Mouse (Mus musculus): ENCODE measurements at regions not wholly inside any gene's neighbourhood (a gene's known extent, or its start where the extent isn't known, plus 50 kb on each side); places are given as distances from the start of the nearest gene placed in this dataset.

DNA sequence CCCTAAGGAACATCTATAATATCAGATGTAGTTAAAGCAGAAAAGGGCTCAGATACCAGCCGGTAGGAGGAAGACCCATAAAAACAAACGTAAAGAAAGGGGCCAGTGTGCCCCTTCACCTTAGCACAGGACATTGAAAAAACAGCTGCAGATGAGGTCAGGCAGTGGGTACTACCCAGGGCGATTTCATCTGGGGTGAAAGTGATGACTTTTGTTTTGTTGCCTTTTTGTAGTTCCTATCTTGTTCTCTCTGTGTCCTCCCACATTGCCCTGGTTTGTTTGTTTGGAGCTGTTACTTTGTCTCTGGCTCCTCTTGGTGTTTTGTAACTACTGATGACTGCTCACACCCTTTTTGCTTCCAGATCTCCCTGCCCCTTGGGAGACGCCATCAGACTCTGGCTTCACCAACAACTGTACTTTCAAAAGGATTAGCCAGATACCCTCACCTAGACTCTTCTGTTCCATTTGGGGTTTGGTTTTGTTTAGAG lies 383.4 kb downstream of the Atp6ap1l start:
- Histone ChIP-seq H3K4me3 (replicated peaks) (no peak overlapping the region), H3K27ac (peak overlapping the region; percentile 57), H3K9ac (replicated peaks) (no peak overlapping the region), H3K4me2 (no peak overlapping the region), H3K9me3 (no peaks in the 10 kb centered on the region), H3K27me3 (no peaks in the 10 kb centered on the region), H3K36me3 (no peaks in the 10 kb centered on the region), H3K4me1 (replicated peaks) (peaks cover 12% of the 10 kb centered on the region; the same call in 1 of the 2 replicates)
- WGBS: 25% methylated on average over 4 of the region's 4 CpGs
- ATAC-seq (ENCODE audit: insufficient number of reproducible peaks, insufficient read depth, low FRiP score, low TSS enrichment, low read depth): peak; percentile 68; the same call in 1 of the 2 replicates

DNA sequence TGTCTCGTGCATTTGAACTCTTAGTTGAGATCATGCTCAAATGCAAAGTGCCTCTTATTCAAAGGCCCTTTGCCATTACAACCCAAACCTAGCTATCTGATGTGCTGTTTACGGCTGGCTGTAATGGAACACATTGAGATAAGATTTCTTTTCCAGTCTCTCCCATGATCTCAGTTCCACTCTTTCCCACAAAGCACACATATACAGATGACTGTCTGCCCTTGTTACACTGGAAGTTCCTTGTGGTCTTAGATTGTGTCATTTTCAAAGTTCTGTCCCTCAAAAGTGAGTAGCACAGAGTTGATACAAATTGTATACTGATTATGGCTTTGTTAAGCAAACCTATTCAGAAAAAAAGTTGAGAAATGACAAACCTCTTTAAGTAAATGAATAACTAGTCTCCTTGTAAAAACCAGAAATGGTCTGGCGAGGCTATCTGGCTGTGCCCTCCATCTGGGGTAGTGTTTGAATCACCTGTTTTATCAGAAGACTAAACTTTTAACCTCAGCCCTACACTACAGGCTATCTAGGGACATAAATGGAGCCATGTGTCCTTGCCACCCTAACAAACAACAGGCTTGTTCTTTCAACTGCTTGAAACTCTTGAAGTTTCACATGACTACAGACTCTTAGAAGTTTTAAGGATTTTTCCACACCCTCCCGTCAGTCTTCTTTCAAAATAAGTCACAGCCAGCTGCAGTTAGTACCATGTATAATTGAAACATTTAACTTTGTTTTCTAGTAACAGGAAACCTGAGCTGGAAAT lies 384.0 kb downstream of the Atp6ap1l start:
- Histone ChIP-seq H3K36me3 (no peaks in the 10 kb centered on the region), H3K4me2 (no peak overlapping the region), H3K9me3 (no peaks in the 10 kb centered on the region), H3K27ac (peak overlapping the region; percentile 57), H3K4me1 (replicated peaks) (peaks cover 13% of the 10 kb centered on the region), H3K4me3 (replicated peaks) (no peak overlapping the region), H3K9ac (replicated peaks) (no peak overlapping the region), H3K27me3 (no peaks in the 10 kb centered on the region)
- 45% methylated on average over 4 of the region's 4 CpGs for WGBS
- ATAC-seq (ENCODE audit: insufficient number of reproducible peaks, insufficient read depth, low FRiP score, low TSS enrichment, low read depth): peak; percentile 81

DNA sequence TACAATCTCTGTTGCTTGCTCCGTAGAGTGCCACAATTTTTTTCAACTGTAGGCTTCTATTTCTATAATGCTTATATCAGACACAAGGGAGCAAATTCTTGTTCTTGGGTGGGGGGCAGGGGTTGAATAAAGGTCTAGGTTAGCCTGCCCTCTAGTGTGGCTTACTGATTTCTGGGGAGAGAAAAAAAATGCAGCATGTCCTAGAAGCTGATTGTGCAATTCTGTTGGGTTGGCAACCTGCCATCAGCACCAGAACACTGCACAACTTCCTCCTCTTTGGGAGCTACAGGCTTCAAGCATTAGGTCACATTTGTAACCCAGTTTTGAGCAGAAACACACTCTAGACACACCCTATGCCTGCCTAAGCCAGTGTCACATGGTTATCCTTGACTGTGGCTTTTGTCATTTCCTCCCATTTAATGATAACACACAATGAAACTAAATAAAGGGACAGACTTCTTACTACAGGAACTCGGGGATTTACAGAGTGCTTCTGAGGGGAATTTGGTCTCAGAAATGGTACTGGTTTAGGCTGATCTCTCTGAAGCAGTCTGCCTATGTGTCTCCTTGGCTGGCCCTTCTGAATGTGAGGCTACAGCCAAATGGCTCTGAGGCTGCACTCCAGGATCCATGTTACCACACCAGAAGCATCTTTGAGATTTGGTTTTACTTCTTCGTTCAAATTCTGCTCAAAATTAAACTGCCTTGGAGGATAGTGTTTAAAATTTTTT lies 389.2 kb downstream of the Atp6ap1l start:
- Histone ChIP-seq H3K36me3 (no peaks in the 10 kb centered on the region), H3K27me3 (no peaks in the 10 kb centered on the region), H3K9me3 (no peaks in the 10 kb centered on the region), H3K4me2 (no peak overlapping the region), H3K4me1 (replicated peaks) (peaks cover 7% of the 10 kb centered on the region), H3K9ac (replicated peaks) (no peak overlapping the region), H3K27ac (peak overlapping the region; percentile 75), H3K4me3 (replicated peaks) (no peak overlapping the region)
- ATAC-seq (ENCODE audit: insufficient number of reproducible peaks, insufficient read depth, low FRiP score, low TSS enrichment, low read depth): peak; percentile 75; the same call in 1 of the 2 replicates
- 62% methylated on average over 3 of the region's 3 CpGs for WGBS

DNA sequence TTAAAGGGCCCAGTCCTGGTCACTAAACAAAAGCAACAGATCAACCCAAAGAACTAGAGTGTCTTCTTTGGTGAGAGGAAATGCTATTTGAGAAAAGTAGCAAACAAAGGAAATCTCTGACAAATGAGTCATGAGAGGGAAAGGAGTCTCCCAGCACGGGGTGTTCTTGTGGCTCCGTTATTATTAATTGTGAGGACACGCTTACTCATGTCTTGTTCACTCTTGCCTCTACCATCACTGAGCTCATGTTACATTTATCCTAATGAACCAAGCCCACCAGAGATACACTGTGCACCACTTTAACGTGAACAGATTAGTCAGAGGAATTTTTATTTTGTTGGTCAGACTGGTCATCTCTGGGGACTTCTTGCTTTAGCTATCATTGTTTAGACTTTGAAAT lies 391.3 kb downstream of the Atp6ap1l start:
- no peaks in the 10 kb centered on the region for H3K27me3 ChIP-seq
- peaks cover 6% of the 10 kb centered on the region; the same call in 1 of the 2 replicates for H3K4me1 ChIP-seq (replicated peaks)
- no peak for ATAC-seq (ENCODE audit: insufficient number of reproducible peaks, insufficient read depth, low FRiP score, low TSS enrichment, low read depth)
- H3K27ac ChIP-seq: no peak overlapping the region
- WGBS: 78% methylated on average over 4 of the region's 4 CpGs
- H3K9ac ChIP-seq (replicated peaks): no peak overlapping the region
- no peak overlapping the region for H3K4me2 ChIP-seq
- no peak overlapping the region for H3K4me3 ChIP-seq (replicated peaks)
- H3K9me3 ChIP-seq: no peaks in the 10 kb centered on the region
- no peaks in the 10 kb centered on the region for H3K36me3 ChIP-seq

DNA sequence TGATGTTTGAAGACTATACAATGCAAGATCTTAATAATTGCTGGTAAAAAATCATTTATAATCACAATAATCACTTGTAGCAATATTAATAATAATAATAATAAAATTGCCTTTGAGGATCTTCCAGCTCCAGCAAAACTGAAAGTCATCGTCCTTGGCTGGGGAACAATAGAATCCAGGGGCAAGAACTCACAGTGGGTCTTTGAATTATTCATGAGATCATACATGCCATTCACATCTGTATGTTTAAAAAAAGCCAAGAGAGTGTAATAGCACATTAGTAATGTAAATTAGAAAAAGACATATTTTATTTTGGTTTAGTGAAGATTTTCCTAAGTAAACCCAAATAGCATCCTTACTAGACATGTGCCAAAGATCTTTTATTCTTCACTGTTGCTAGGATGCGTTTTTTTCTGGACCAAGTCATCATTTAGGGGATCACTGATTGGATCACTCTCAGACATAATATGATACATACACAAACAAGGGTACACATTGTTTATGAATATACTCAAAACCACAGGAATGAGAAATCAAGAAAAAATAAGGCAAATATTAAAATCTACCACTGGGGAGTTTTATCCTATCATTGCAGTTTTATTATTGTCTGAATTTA lies 392.3 kb downstream of the Atp6ap1l start:
- H3K4me1 ChIP-seq (replicated peaks): peaks cover 6% of the 10 kb centered on the region; the same call in 1 of the 2 replicates
- H3K4me3 ChIP-seq (replicated peaks): no peak overlapping the region
- ATAC-seq (ENCODE audit: insufficient number of reproducible peaks, insufficient read depth, low FRiP score, low TSS enrichment, low read depth): no peak
- H3K27ac ChIP-seq: no peak overlapping the region
- H3K9me3 ChIP-seq: no peaks in the 10 kb centered on the region
- H3K4me2 ChIP-seq: no peak overlapping the region
- 90% methylated on average over 2 of the region's 2 CpGs for WGBS
- H3K36me3 ChIP-seq: no peaks in the 10 kb centered on the region
- no peak overlapping the region for H3K9ac ChIP-seq (replicated peaks)
- no peaks in the 10 kb centered on the region for H3K27me3 ChIP-seq

DNA sequence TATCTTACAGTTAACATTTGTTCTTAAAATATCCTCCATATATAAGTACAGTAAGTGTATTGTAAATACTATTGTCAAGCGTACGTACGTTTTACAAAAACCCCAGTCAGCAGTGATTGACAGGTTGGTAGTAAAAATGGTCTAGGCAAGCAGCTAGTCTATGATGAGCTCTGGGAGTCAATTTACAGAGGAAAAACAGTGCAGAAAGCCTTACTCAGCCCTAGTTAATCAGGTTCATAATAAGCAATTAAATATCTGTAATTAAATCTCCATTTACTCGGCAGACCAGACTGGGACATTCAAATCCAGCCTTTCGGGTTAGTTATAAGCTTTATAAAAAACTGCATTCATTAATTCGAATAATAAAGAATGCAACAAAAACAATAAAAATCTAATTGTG lies 394.7 kb downstream of the Atp6ap1l start:
- H3K9ac ChIP-seq (replicated peaks): no peak overlapping the region
- no peak overlapping the region for H3K27ac ChIP-seq
- H3K27me3 ChIP-seq: no peaks in the 10 kb centered on the region
- H3K4me1 ChIP-seq (replicated peaks): no peaks in the 10 kb centered on the region
- H3K4me2 ChIP-seq: no peak overlapping the region
- no peak overlapping the region for H3K4me3 ChIP-seq (replicated peaks)
- 59% methylated on average over 6 of the region's 6 CpGs for WGBS
- no peaks in the 10 kb centered on the region for H3K36me3 ChIP-seq
- H3K9me3 ChIP-seq: no peaks in the 10 kb centered on the region
- ATAC-seq (ENCODE audit: insufficient number of reproducible peaks, insufficient read depth, low FRiP score, low TSS enrichment, low read depth): peak; percentile 17; the same call in 1 of the 2 replicates

DNA sequence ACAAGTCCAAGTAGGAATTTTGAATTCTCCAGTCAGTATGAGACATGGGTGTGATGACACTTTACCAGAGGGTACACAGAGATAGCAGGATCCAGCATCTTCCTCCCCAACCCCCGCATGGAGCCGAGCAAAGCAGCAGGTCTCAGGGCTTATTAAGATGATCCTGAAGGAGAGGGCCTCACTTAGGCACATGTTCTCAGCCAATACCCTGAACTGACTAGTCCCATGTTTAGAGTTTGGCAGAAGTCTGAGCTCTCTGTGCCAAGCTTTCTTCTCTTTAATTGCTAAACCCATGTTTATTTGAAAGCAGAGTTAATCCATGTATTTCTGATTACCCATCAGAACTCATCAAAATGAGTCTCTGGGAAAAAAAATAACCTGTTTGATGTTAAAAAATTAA lies 402.0 kb downstream of the Atp6ap1l start:
- no peaks in the 10 kb centered on the region for H3K36me3 ChIP-seq
- no peak overlapping the region for H3K4me3 ChIP-seq (replicated peaks)
- 72% methylated on average over 2 of the region's 2 CpGs for WGBS
- H3K27ac ChIP-seq: no peak overlapping the region; the same call in 1 of the 2 replicates
- H3K9ac ChIP-seq (replicated peaks): no peak overlapping the region
- no peak for ATAC-seq (ENCODE audit: insufficient number of reproducible peaks, insufficient read depth, low FRiP score, low TSS enrichment, low read depth)
- H3K4me1 ChIP-seq (replicated peaks): peaks cover 7% of the 10 kb centered on the region
- H3K27me3 ChIP-seq: no peaks in the 10 kb centered on the region
- H3K9me3 ChIP-seq: no peaks in the 10 kb centered on the region
- H3K4me2 ChIP-seq: no peak overlapping the region

DNA sequence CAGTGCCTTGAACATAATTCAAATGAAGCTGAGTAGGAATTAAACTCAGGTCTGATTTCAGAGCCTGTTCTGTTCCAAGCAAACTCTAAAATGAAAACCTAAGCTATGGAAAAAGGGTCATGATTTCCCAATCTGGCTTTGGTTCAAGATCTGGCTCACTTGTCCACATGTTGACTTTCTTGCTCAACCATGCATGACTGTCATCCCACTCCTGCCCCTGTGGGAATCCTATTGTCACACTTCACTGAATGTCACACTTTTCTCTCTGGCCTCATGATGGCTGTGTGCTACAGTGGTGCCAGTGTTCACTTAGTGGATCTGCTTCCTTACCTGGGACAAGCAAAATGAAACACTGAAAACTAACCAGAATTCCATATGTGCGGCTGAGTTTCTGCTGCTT lies 403.0 kb downstream of the Atp6ap1l start:
- no peaks in the 10 kb centered on the region for H3K27me3 ChIP-seq
- no peak for ATAC-seq (ENCODE audit: insufficient number of reproducible peaks, insufficient read depth, low FRiP score, low TSS enrichment, low read depth)
- no peak overlapping the region for H3K9ac ChIP-seq (replicated peaks)
- no peak overlapping the region for H3K4me3 ChIP-seq (replicated peaks)
- H3K27ac ChIP-seq: no peak overlapping the region; the same call in 1 of the 2 replicates
- no peaks in the 10 kb centered on the region for H3K36me3 ChIP-seq
- H3K9me3 ChIP-seq: no peaks in the 10 kb centered on the region
- H3K4me1 ChIP-seq (replicated peaks): peaks cover 16% of the 10 kb centered on the region
- H3K4me2 ChIP-seq: no peak overlapping the region
- WGBS: 80% methylated on average over 1 of the region's 1 CpGs

DNA sequence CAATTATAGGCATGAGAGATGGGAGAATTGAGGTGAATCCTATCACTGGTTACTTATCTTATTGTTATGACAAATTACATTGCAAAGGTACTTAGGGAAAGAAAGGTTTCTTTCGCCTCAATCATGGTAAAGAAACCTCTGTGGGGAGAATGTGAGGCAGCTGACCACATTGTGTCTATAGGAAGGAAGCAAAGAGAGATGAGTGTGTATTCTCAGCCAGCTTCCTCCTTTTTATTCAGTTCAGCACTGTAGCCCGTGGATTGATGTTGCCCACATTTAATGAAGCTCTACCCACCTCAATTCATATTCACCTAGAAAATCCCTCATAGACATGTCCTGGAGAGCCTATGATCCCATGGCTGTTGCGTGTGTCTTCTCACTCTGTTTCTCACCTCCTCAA lies 406.2 kb downstream of the Atp6ap1l start:
- no peaks in the 10 kb centered on the region for H3K9me3 ChIP-seq
- H3K4me1 ChIP-seq (replicated peaks): peaks cover 11% of the 10 kb centered on the region
- no peak overlapping the region for H3K4me3 ChIP-seq (replicated peaks)
- no peak overlapping the region for H3K9ac ChIP-seq (replicated peaks)
- no peak overlapping the region for H3K27ac ChIP-seq
- H3K4me2 ChIP-seq: no peak overlapping the region
- no peaks in the 10 kb centered on the region for H3K27me3 ChIP-seq
- H3K36me3 ChIP-seq: no peaks in the 10 kb centered on the region
- no peak for ATAC-seq (ENCODE audit: insufficient number of reproducible peaks, insufficient read depth, low FRiP score, low TSS enrichment, low read depth)
- 88% methylated on average over 3 of the region's 3 CpGs for WGBS

DNA sequence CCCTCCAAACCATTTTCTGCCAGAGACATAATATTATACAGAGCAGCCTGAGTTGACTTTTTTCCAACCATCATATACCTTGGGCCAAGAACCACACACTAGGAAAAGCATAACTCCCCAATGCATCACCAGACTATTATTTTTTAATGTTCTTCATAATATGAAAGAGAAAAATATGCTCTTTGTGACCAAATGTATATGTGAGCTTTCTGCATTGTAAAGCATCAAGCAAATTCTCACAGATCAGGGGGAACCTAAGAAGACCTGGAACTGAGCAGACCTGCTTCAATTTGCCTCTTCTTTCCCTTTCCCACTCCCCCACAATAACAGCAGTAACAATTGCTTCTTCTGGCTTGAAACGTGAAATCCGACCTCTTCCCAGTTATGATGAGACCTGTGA lies 407.6 kb downstream of the Atp6ap1l start:
- WGBS: 44% methylated on average over 2 of the region's 2 CpGs
- H3K36me3 ChIP-seq: no peaks in the 10 kb centered on the region
- no peak overlapping the region for H3K9ac ChIP-seq (replicated peaks)
- no peak overlapping the region for H3K27ac ChIP-seq
- H3K27me3 ChIP-seq: no peaks in the 10 kb centered on the region
- peaks cover 11% of the 10 kb centered on the region for H3K4me1 ChIP-seq (replicated peaks)
- H3K9me3 ChIP-seq: no peaks in the 10 kb centered on the region
- no peak overlapping the region for H3K4me2 ChIP-seq
- no peak overlapping the region for H3K4me3 ChIP-seq (replicated peaks)
- no peak for ATAC-seq (ENCODE audit: insufficient number of reproducible peaks, insufficient read depth, low FRiP score, low TSS enrichment, low read depth)

DNA sequence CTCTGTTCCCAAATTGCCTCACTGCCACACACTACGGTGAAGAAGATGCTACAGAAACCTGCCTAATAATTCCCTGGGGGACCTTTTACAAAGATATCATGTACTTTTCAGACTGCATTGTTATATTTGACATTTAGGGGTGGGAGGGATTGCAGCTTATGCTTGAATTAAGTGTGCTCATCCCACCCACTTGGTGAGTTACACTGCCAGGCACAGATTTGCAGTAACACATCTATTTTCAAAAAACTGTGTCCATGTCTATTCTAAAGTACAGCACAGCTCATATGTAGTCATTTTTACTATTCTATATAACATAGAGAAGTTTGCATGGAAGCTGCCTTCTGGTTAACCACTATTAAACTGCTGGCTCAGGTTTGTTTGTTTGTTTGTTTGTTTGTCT lies 404.3 kb upstream of the Xrcc4 start:
- Histone ChIP-seq H3K27ac (no peak overlapping the region), H3K36me3 (no peaks in the 10 kb centered on the region), H3K4me3 (replicated peaks) (no peak overlapping the region), H3K9me3 (no peaks in the 10 kb centered on the region), H3K9ac (replicated peaks) (no peak overlapping the region), H3K4me1 (replicated peaks) (peaks cover 18% of the 10 kb centered on the region), H3K4me2 (no peak overlapping the region), H3K27me3 (no peaks in the 10 kb centered on the region)
- no peak for ATAC-seq (ENCODE audit: insufficient number of reproducible peaks, insufficient read depth, low FRiP score, low TSS enrichment, low read depth)
- WGBS: 72% methylated on average over 1 of the region's 1 CpGs
